Mouse (Mus musculus) kidney, postnatal 25 days (tissue): ENCODE data around the gene Gm6882.
"Not testable (repeated sequence)": the region's sequence is repeated elsewhere in the genome, so short reads cannot be mapped to it uniquely, and the experiment has no call there.

Experiments
- DNase-seq, 2 experiments: peaks; one replicate each; pipeline ENCODE4 v3.0.0; 2021; ENCODE audit warnings: mixed read lengths in 2 of 2

Gene Gm6882

DNA sequence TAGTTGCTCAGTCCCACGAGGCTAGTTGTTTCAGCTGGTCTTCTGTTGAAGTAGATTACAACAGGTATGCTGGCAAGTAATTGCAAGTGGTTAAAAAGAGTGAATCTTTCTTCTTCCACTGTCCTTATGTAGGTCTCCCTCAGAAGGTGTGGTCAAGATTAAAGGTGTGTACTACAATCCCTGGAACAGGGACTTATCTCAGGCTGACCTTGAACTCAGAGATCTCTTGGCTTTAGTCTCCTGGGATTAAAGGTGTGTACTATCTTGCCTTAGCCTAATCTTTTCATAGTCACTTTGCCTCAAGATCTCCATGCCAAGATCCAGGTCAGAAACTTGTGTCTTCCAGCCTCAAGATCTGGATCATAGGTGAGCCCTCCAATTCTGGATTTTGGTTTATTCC lies at the start of gene Gm6882:
Gene Gm6882 (minus strand): TSS at position 101 of the 400 bp plus-strand sequence.
- DNase-seq = not testable (repeated sequence)
